Mouse (Mus musculus) left cerebral cortex, postnatal 4 days (tissue): ENCODE measurements around the gene Usp7. TPM values are rescaled to one million over a fixed set of nuclear protein-coding genes. Genes with fewer than 3 reads are reported as not detected.
A peak's percentile ranks its signal among the peaks of the same experiment; 100 is the strongest.
"Not testable (repeated sequence)": the region's sequence is repeated elsewhere in the genome, so short reads cannot be mapped to it uniquely, and the experiment has no call there.

Experiments used
- DNase-seq: peaks from one replicate; pipeline ENCODE4 v3.0.0-alpha.2; 2022
- intact Hi-C: fragments of 180-260 bp; cut with DNase I; formaldehyde crosslinking; loops from one replicate; pipeline ENCODE4 v1.15.1; 2025
- total RNA-seq, 2 experiments: library from RNA; stranded (reverse); gene quantifications; 2 replicates each; pipeline ENCODE4 v1.2.3; 2021

The Usp7 gene
- total RNA-seq, 2 experiments from 2014 or later: 184 to 190 TPM

GRCm38 (mm10) chr16:8783198-8783913, 8.8 kb downstream of the Usp7 start:
- no peak for DNase-seq
- intact Hi-C loops: no loop called here

GRCm38 (mm10) chr16:8781660-8782059, 10.4 kb downstream of the Usp7 start:
- intact Hi-C loops: no loop called here
- no peak for DNase-seq

GRCm38 (mm10) chr16:8781191-8781590, 10.9 kb downstream of the Usp7 start:
- DNase-seq: no peak
- intact Hi-C loops: no loop called here

GRCm38 (mm10) chr16:8780187-8780586, 11.9 kb downstream of the Usp7 start:
- DNase-seq: no peak
- intact Hi-C loops: no loop called here

GRCm38 (mm10) chr16:8778697-8779096, 13.4 kb downstream of the Usp7 start:
- intact Hi-C loops: no loop called here

GRCm38 (mm10) chr16:8777202-8777601, 14.9 kb downstream of the Usp7 start:
- intact Hi-C loops: no loop called here
- no peak for DNase-seq

More at GRCm38 (mm10) chr16:8778697-8779096, 13.4 kb downstream of the Usp7 start:
- DNase-seq: no peak

GRCm38 (mm10) chr16:8776634-8777033, 15.5 kb downstream of the Usp7 start:
- intact Hi-C loops: no loop called here

GRCm38 (mm10) chr16:8771086-8771485, 21.0 kb downstream of the Usp7 start:
- no peak for DNase-seq
- intact Hi-C loops: no loop called here

More at GRCm38 (mm10) chr16:8776634-8777033, 15.5 kb downstream of the Usp7 start:
- DNase-seq: no peak

GRCm38 (mm10) chr16:8770342-8770741, 21.8 kb downstream of the Usp7 start:
- DNase-seq, intact Hi-C loops: not testable (repeated sequence)

GRCm38 (mm10) chr16:8769466-8769865, 22.6 kb downstream of the Usp7 start:
- no peak for DNase-seq
- intact Hi-C loops: no loop called here

- peak; percentile 75 for DNase-seq
- intact Hi-C loops: no loop called here
Measured at GRCm38 (mm10) chr16:8769065-8769464, 23.0 kb downstream of the Usp7 start.

GRCm38 (mm10) chr16:8768588-8768987, 23.5 kb downstream of the Usp7 start:
- intact Hi-C loops: no loop called here

GRCm38 (mm10) chr16:8768071-8768470, 24.0 kb downstream of the Usp7 start:
- intact Hi-C loops: no loop called here
- no peak for DNase-seq

More at GRCm38 (mm10) chr16:8768588-8768987, 23.5 kb downstream of the Usp7 start:
- no peak for DNase-seq

- intact Hi-C loops: no loop called here
- DNase-seq: no peak
Measured at GRCm38 (mm10) chr16:8767133-8768052, 24.7 kb downstream of the Usp7 start.

- intact Hi-C loops: no loop called here
- DNase-seq: no peak
Measured at GRCm38 (mm10) chr16:8766196-8766595, 25.9 kb downstream of the Usp7 start.

GRCm38 (mm10) chr16:8764124-8764907, 27.8 kb downstream of the Usp7 start:
- intact Hi-C loops: no loop called here

GRCm38 (mm10) chr16:8763028-8763427, 29.1 kb downstream of the Usp7 start:
- no peak for DNase-seq
- intact Hi-C loops: no loop called here

More at GRCm38 (mm10) chr16:8764124-8764907, 27.8 kb downstream of the Usp7 start:
- DNase-seq: no peak

GRCm38 (mm10) chr16:8761894-8762293, 30.2 kb downstream of the Usp7 start:
- no peak for DNase-seq
- intact Hi-C loops: no loop called here

GRCm38 (mm10) chr16:8761005-8761404, 31.1 kb downstream of the Usp7 start:
- intact Hi-C loops: no loop called here
- DNase-seq: no peak

- no peak for DNase-seq
- intact Hi-C loops: no loop called here
Measured at GRCm38 (mm10) chr16:8758979-8759378, 33.1 kb downstream of the Usp7 start.

- intact Hi-C loops: no loop called here
- DNase-seq: no peak
Measured at GRCm38 (mm10) chr16:8758193-8758592, 33.9 kb downstream of the Usp7 start.
